9 mouse cellular contexts compared by ENCODE assay signal in the genomic region with DNA sequence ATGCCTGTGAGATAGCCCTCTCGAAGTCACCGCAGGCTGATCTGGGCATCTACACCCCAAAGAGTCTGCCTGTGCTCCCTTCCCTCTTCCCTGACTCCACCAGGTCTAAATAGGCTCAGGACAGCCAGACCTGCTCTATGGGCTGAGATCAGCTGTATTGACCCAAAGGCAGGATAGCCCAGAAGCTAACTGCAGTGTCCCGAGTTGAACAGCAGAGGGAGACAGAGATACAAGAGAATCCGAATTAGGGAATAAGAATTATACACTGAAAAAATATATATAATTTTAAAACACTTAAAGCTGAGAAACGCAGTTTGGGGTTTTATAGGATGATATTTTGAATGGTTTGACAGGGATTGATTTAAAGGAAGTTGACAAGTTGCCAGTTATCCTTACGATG. TPM values are rescaled to one million over a fixed set of nuclear protein-coding genes. Genes with fewer than 3 reads are reported as not detected.
DNase-seq lines count a peak whose midpoint lies in the region; ATAC-seq and TF ChIP-seq lines count a peak whose summit lies in the region.
"Had no signal": no experiment of that assay in that cellular context is flagged by ENCODE, and none has a peak within 500 bp of the region (broad histone marks: within the 10 kb centered on the region; RNA-seq: fewer than 3 reads in every experiment).

No protein-coding gene starts in this region.

- no peaks in the 10 kb centered on the region for H3K36me3 ChIP-seq in heart, adult 2 months (ENCODE audit: control insufficient read depth, insufficient read depth, low read length)
- H3K36me3 ChIP-seq in embryonic facial prominence, embryonic 14.5 days (ENCODE audit: control insufficient read depth, insufficient read depth, low read length) = no peaks in the 10 kb centered on the region

- H3K9ac ChIP-seq in heart, adult 2 months (ENCODE audit: low read depth, low read length) = no peak overlapping the region
- H3K9ac ChIP-seq in embryonic facial prominence, embryonic 14.5 days (ENCODE audit: low read depth, low read length) = no peak overlapping the region

- H3K27me3 ChIP-seq in heart, adult 2 months (ENCODE audit: control insufficient read depth, insufficient read depth, low read length) = no peaks in the 10 kb centered on the region
- H3K27me3 ChIP-seq in embryonic facial prominence, embryonic 14.5 days (replicated peaks; ENCODE audit: control insufficient read depth, insufficient read depth, low read length) = no peaks in the 10 kb centered on the region

- ATAC-seq in embryonic facial prominence, embryonic 14.5 days (ENCODE audit: low read depth) = no peak

- no peak for TF ChIP-seq EP300 in heart, adult 2 months (IDR thresholded peaks at IDR 0.05; ENCODE audit: insufficient read depth, low read depth, low read length)

- peak; percentile 10 to 38 for DNase-seq in heart, adult 2 months
- DNase-seq in heart, postnatal 25 days (ENCODE audit: low spot score) = no peak
- DNase-seq in CD4-positive helper T cell, adult 2 months (ENCODE audit: low read depth, low spot score) = peak; percentile 30
- peak; percentile 48 for DNase-seq in adrenal gland, postnatal 14 days
- peak; percentile 28 for DNase-seq in embryonic facial prominence, embryonic 14.5 days (ENCODE audit: low spot score)
- peak; percentile 8 to 52 for DNase-seq in layer of hippocampus, adult 2 months (ENCODE audit: low spot score in 2 of 2)
- DNase-seq in lung, postnatal 36 days = peak; percentile 74
- peak; percentile 61 for DNase-seq in testis, postnatal 10 days (ENCODE audit: low spot score)

- intact Hi-C loops in heart, adult 2 months (cut with DNase I) = loop anchor here (2.0 kb wide), 1 partner anchor 51 kb away; no protein-coding TSS in a partner anchor
- intact Hi-C loops in heart, postnatal 25 days (cut with DNase I) = loop anchor here (1.0 kb wide), 1 partner anchor 51 kb away; no protein-coding TSS in a partner anchor

- TF ChIP-seq CTCF in heart, adult 2 months (IDR thresholded peaks at IDR 0.05) = peak; percentile 93
- TF ChIP-seq CTCF in layer of hippocampus, adult 2 months (conservative IDR thresholded peaks at IDR 0.05) = peak; percentile 98

- 36% methylated on average over 6 of the region's 6 CpGs for WGBS in heart, adult 2 months
- WGBS in embryonic facial prominence, embryonic 14.5 days = 30% methylated on average over 6 of the region's 6 CpGs

- H3K27ac ChIP-seq in heart, adult 2 months = no peak overlapping the region
- H3K27ac ChIP-seq in embryonic facial prominence, embryonic 14.5 days (replicated peaks; ENCODE audit: low read depth, low read length) = no peak overlapping the region
- H3K27ac ChIP-seq in layer of hippocampus, adult 2 months = no peak overlapping the region

- no peak overlapping the region for H3K4me3 ChIP-seq in heart, adult 2 months
- no peak overlapping the region for H3K4me3 ChIP-seq in embryonic facial prominence, embryonic 14.5 days (ENCODE audit: low read depth, low read length)
- H3K4me3 ChIP-seq in layer of hippocampus, adult 2 months = no peak overlapping the region
- H3K4me3 ChIP-seq: megakaryocyte, embryonic 14.5 days had no signal

- no peak overlapping the region for H3K4me2 ChIP-seq in embryonic facial prominence, embryonic 14.5 days (ENCODE audit: low read depth, low read length)

- no peak for TF ChIP-seq POLR2A in heart, adult 2 months (IDR thresholded peaks at IDR 0.05; ENCODE audit: insufficient read depth, low read depth, low read length)

- H3K9me3 ChIP-seq in embryonic facial prominence, embryonic 14.5 days (ENCODE audit: control insufficient read depth, low read length) = no peaks in the 10 kb centered on the region
- H3K9me3 ChIP-seq: megakaryocyte, embryonic 14.5 days had no signal

- H3K4me1 ChIP-seq in heart, adult 2 months (ENCODE audit: control insufficient read depth, insufficient read depth, low read length) = no peaks in the 10 kb centered on the region
- H3K4me1 ChIP-seq in embryonic facial prominence, embryonic 14.5 days (ENCODE audit: control insufficient read depth, insufficient read depth, low read length) = no peaks in the 10 kb centered on the region
- H3K4me1 ChIP-seq: megakaryocyte, embryonic 14.5 days had no signal

- H3K79me2 ChIP-seq in heart, adult 2 months (replicated peaks; ENCODE audit: control insufficient read depth, insufficient read depth, low read length) = no peaks in the 10 kb centered on the region

RNA-seq across cellular contexts. Expression of a gene that starts 56.2 kb away (rescaled TPM):
- not detected for total RNA-seq in heart, adult 2 months (2021)
- polyA plus RNA-seq in heart, adult 2 months (2012; rRNA removed) = not detected in 2 replicates
- not detected for total RNA-seq in heart, postnatal 25 days (2021)
- not detected in 2 replicates for total RNA-seq in adrenal gland, postnatal 14 days (2021)
- not detected in 2 replicates for polyA plus RNA-seq in embryonic facial prominence, embryonic 14.5 days (2014; fragmentation: Nextera tagmentation; extraction: Ambion mirVana)
- not detected for total RNA-seq in layer of hippocampus, adult 2 months (2021)
